Mouse (Mus musculus): Measurements from ENCODE around the gene Kdm4b. TPM values are rescaled to one million over a fixed set of nuclear protein-coding genes. Genes with fewer than 3 reads are reported as not detected.

The Kdm4b gene
- 75.1 and 80.4 TPM in 2 replicates for polyA plus RNA-seq (2016; fragmentation: Nextera tagmentation; extraction: Ambion mirVana)

DNA sequence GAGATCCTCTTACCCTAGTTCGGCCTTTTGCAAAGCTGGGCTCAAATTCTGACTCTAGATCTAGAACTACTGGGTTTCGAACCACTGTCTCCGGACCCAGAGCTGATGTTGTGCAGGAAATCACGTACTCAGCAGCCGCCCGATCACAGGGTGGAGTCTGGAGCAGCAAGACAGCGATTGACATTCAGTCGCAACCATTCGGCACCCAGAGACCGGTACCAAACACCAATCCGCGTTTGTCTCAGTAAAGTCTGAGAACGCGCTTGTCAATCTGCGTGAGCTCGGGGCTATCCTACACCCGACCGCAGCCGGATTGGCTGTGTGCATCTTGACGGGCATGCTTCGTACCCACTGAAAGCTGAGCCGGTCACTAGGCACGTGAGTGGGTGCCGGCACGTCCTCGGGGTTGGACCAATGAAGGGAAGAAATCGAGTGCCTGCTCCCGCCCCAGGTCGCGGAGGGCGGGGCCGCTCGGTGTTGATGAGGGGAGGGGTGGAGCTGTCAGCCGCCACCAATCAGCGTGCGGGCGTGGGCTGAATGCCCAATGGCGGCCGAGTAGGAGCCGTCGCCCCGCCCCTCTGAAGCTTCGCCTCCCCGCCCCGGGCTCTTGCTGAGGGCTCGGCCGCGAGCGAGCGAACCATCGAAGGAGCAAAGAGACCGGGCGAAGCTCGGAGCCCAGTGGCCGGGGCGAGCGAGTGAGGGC lies at the start of gene Kdm4b:
TSS of gene Kdm4b (plus strand) at position 613 of the 703 bp plus-strand sequence.
- Histone ChIP-seq H3K9ac (replicated peaks) (peak within 1 kb of the TSS; percentile 94), H3K27me3 (no peaks in the 10 kb centered on the region), H3K4me2 (replicated peaks) (peak within 1 kb of the TSS; percentile 70), H3K4me3 (peak within 1 kb of the TSS; percentile 90), H3K9me3 (no peaks in the 10 kb centered on the region), H3K36me3 (peaks cover 19% of the 10 kb centered on the region), H3K4me1 (peaks cover 38% of the 10 kb centered on the region), H3K27ac (replicated peaks) (peak within 1 kb of the TSS; percentile 95)
- peak; percentile 100 for ATAC-seq (ENCODE audit: low FRiP score, low read depth)
- under 1% methylated on average over 57 of the region's 57 CpGs for WGBS

DNA sequence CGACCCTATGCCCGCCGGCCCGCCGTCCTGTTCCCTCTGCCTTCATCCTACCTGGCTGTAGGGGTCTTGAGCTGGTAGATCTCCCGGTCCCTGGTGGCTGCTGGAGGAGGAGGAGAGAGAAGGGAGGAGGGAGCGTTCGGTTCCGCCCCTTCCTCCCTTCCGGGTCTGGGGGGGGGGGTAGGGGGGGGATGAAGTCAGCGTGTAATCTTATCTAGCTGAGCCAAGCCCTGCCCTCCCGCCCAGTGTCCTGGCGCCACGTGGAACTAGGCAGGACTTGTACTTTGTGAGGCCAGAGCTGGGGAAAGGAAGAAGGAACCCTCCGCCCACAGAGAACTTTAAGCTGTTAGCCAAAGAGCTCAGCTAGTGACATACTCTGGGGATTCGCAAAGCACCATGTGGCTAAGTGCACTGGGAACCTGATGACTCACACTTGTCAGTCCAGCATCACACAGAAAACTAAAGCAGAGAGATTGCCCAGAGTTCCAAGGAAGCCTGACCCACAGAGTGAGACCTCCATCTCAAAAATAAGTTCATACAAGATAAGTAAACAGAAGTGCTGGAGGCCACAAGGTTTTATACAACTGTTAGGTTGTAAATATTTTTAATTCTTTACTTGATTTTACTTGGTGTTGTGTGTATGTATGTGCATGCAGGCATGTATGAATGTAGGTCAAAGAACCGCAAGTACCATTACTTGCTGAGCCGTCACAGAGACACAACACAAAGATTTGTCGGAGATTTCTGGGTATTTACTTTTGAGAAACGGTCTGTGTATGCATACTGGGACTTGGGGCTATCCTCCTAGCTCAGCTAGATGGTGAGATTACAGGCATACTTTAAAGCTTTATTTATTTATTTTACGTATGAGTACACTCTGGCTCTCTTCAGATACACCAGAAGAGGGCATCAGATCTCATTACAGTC lies 49.0 kb upstream of the Kdm4b start, which contains the start of gene Ticam1:
TSS of gene Ticam1 (minus strand) at position 144 of the 924 bp plus-strand sequence.
- H3K9ac ChIP-seq (replicated peaks), result peak within 1 kb of the TSS; percentile 54
- H3K9me3 ChIP-seq, result no peaks in the 10 kb centered on the region
- H3K27me3 ChIP-seq, result no peaks in the 10 kb centered on the region
- peaks cover 4% of the 10 kb centered on the region; the same call in 1 of the 2 replicates for H3K36me3 ChIP-seq
- H3K4me2 ChIP-seq (replicated peaks), result peak within 1 kb of the TSS; percentile 64
- peak within 1 kb of the TSS; percentile 63 for H3K27ac ChIP-seq (replicated peaks)
- peaks cover 18% of the 10 kb centered on the region for H3K4me1 ChIP-seq
- 7% methylated on average over 19 of the region's 21 CpGs for WGBS
- peak within 1 kb of the TSS; percentile 44 for H3K4me3 ChIP-seq
- peak; percentile 87 for ATAC-seq (ENCODE audit: low FRiP score, low read depth)

DNA sequence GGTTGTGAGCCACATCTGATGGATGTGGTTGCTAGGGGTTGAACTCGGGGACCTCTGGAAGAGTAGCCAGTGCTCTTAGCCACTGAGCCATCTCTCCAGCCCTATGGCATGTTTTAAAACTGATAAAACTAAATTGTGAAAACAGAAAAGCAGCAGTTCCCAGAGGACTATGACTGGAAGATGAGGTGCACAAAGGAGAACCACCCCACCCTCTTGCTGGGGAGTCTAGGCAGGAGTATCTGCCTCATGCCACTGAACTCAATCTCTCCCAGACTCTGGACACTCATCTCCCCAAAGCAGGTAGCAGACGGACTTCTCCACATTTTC lies 48.3 kb upstream of the Kdm4b start:
- H3K9me3 ChIP-seq, result no peaks in the 10 kb centered on the region
- H3K4me3 ChIP-seq, result no peak overlapping the region
- H3K36me3 ChIP-seq, result peaks cover 4% of the 10 kb centered on the region; the same call in 1 of the 2 replicates
- WGBS, result 49% methylated on average over 2 of the region's 2 CpGs
- no peak overlapping the region for H3K27ac ChIP-seq (replicated peaks)
- peaks cover 18% of the 10 kb centered on the region for H3K4me1 ChIP-seq
- no peak overlapping the region for H3K9ac ChIP-seq (replicated peaks)
- H3K27me3 ChIP-seq, result no peaks in the 10 kb centered on the region
- H3K4me2 ChIP-seq (replicated peaks), result peak overlapping the region; percentile 64; the same call in 1 of the 2 replicates
- no peak for ATAC-seq (ENCODE audit: low FRiP score, low read depth)

DNA sequence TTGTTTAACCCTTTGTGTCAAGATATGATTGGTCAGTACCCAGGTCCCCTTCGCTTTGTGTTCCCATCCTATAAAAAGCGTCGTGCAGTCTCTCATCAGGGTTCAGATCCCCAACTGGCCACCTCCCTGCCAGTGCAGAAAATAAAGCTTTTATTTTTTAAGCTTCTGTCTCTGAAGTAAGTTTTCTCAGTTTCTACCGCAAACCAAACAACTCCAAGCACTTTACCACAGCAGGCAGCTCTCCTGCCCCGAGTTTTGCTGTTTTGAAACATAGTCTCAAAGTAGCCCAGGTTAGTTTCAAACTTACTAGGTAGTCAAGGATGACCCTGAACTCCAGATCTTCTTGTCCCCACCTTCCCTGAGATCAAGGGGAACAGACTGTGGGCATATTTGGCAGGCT lies 47.5 kb upstream of the Kdm4b start:
- no peak overlapping the region for H3K27ac ChIP-seq (replicated peaks)
- no peaks in the 10 kb centered on the region for H3K27me3 ChIP-seq
- no peak overlapping the region for H3K4me3 ChIP-seq
- H3K9ac ChIP-seq (replicated peaks), result no peak overlapping the region
- no peak overlapping the region for H3K4me2 ChIP-seq (replicated peaks)
- H3K4me1 ChIP-seq, result peaks cover 18% of the 10 kb centered on the region
- H3K9me3 ChIP-seq, result no peaks in the 10 kb centered on the region
- no peak for ATAC-seq (ENCODE audit: low FRiP score, low read depth)
- peaks cover 4% of the 10 kb centered on the region; the same call in 1 of the 2 replicates for H3K36me3 ChIP-seq
- 91% methylated on average over 5 of the region's 5 CpGs for WGBS

DNA sequence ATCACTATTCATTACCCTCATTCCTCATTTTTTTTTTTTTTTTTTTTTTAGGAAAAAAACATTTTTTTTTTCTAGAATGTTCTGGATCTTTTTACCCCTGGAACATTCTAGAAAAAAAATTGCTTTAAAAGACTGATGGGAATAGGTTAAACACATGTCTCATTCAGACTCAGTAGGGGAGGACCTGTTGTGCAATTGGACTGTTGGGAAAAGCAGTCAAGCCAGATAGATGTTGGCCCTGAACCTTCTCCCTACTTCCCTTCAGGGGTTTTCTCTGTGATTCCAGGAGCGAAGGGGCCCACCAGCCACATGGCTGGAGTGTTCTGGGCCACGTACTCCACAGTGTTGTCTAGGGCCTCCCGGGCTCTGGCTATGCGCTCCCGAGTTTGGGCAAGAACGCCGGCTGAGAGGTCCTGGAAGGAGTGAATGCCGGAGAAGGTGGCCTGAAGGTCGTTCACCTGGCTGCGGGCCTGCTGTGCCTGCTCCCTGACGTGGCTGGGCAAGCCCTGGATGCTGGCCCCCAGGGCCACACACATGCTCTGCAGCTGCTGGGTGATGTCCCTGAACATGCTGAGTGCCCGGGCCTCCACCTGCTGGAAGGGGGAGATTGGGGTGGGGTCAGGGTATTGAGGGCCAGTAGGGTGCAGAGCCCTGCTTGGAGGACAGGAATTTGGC lies 46.2 kb upstream of the Kdm4b start:
- H3K36me3 ChIP-seq, result peaks cover 9% of the 10 kb centered on the region; the same call in 1 of the 2 replicates
- no peak overlapping the region for H3K4me3 ChIP-seq
- H3K4me2 ChIP-seq (replicated peaks), result no peak overlapping the region
- no peaks in the 10 kb centered on the region for H3K27me3 ChIP-seq
- no peak overlapping the region for H3K9ac ChIP-seq (replicated peaks)
- 88% methylated on average over 12 of the region's 12 CpGs for WGBS
- ATAC-seq (ENCODE audit: low FRiP score, low read depth), result no peak
- no peaks in the 10 kb centered on the region for H3K9me3 ChIP-seq
- no peak overlapping the region for H3K27ac ChIP-seq (replicated peaks)
- H3K4me1 ChIP-seq, result peaks cover 18% of the 10 kb centered on the region

DNA sequence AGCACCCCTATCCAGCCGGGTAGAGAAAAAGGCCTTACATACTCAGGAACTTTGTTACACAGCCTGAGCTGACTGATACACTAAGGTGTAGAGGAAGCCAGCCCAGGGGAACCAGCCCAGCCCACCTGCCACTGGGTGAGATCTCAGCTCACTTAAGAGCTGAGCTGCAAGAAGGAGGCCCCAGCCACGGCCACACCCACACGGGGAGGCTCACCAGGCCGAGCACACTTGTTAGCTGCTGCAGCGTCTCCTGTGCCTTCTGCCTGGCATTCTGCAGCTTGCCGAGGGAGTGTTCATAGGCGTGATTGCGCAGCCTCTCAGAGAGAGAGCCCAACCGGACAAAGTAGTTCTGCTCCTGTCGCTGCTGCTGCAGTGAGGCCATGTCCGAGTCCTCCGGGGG lies 44.7 kb upstream of the Kdm4b start:
- peaks cover 15% of the 10 kb centered on the region for H3K4me1 ChIP-seq

DNA sequence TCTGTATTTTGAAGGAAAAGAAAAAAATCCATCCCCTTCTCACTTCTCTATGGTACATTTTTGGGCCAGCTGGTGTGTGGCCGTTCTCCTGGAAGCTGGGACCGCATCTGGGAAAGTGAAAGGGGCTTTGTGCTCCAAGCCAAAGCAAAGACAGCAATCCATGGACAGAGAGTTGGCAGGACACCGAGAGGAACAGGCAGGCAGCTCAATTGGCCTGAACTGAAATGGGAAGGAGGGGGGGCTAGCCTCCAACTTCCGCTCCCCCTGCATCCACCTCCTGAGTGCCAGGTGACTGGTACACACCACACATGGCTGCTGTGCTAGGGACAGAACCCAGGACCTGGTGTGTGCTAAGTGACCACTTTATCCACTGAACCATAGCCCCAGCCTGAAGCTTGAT lies 43.1 kb upstream of the Kdm4b start:
- WGBS, result 90% methylated on average over 4 of the region's 4 CpGs

More for the DNA sequence above, 44.7 kb upstream of the Kdm4b start:
- no peak for ATAC-seq (ENCODE audit: low FRiP score, low read depth)
- Histone ChIP-seq H3K27me3 (no peaks in the 10 kb centered on the region), H3K9me3 (no peaks in the 10 kb centered on the region), H3K4me3 (no peak overlapping the region), H3K9ac (replicated peaks) (no peak overlapping the region), H3K4me2 (replicated peaks) (no peak overlapping the region), H3K36me3 (peaks cover 15% of the 10 kb centered on the region), H3K27ac (replicated peaks) (no peak overlapping the region)
- 90% methylated on average over 12 of the region's 12 CpGs for WGBS

DNA sequence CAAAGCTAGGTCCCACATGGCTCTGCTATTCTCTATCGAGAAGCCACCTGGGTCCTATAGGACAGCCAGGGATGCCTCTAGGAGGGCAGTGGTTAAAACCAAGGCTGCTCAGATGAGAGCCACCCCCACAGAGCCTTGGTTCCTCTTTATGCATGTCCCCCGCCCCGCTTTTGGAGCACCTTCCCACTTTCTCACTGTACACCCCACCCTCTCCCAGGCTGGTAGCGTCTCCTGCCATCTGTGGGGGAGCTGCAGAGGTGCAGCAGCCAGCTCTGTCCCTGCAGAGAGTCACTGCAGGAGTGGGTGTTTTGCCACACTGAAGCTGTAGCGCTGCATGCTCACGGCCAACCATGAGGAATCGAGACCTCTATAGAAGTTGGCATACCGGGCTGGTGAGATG lies 42.5 kb upstream of the Kdm4b start:
- no peak for ATAC-seq (ENCODE audit: low FRiP score, low read depth)
- Histone ChIP-seq H3K36me3 (peaks cover 15% of the 10 kb centered on the region), H3K27me3 (no peaks in the 10 kb centered on the region), H3K27ac (replicated peaks) (no peak overlapping the region), H3K4me2 (replicated peaks) (no peak overlapping the region), H3K9ac (replicated peaks) (no peak overlapping the region), H3K4me1 (peaks cover 5% of the 10 kb centered on the region), H3K4me3 (no peak overlapping the region), H3K9me3 (no peaks in the 10 kb centered on the region)
- 94% methylated on average over 8 of the region's 8 CpGs for WGBS

More for the DNA sequence above, 43.1 kb upstream of the Kdm4b start:
- no peak overlapping the region for H3K4me2 ChIP-seq (replicated peaks)
- no peaks in the 10 kb centered on the region for H3K9me3 ChIP-seq
- no peak overlapping the region for H3K4me3 ChIP-seq
- H3K4me1 ChIP-seq, result peaks cover 2% of the 10 kb centered on the region
- peaks cover 15% of the 10 kb centered on the region for H3K36me3 ChIP-seq
- no peaks in the 10 kb centered on the region for H3K27me3 ChIP-seq
- H3K27ac ChIP-seq (replicated peaks), result no peak overlapping the region
- no peak overlapping the region for H3K9ac ChIP-seq (replicated peaks)
- ATAC-seq (ENCODE audit: low FRiP score, low read depth), result no peak

DNA sequence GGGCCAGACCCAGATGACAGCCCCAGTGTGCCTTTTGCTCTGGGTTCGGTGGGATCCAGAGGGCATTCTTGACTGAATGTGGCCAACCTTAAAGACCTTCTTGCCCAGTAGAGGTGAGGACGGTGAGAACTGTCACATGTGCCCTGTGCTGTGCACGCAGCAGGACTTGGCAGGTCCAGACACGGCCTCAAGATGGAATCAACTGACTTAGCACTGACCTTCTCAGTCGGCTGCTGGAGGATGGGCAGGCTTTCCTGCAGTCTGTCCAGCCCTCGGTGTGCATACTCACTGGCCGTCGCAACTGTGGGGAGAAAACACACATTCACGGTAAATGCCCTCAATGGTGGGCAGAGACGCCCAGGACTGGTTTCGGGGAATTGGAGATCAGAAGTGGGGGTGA lies 39.9 kb upstream of the Kdm4b start:
- no peaks in the 10 kb centered on the region for H3K27me3 ChIP-seq
- WGBS, result 94% methylated on average over 11 of the region's 11 CpGs
- H3K9ac ChIP-seq (replicated peaks), result no peak overlapping the region
- H3K36me3 ChIP-seq, result peaks cover 14% of the 10 kb centered on the region
- no peak overlapping the region for H3K27ac ChIP-seq (replicated peaks)
- no peak for ATAC-seq (ENCODE audit: low FRiP score, low read depth)
- H3K4me1 ChIP-seq, result peaks cover 28% of the 10 kb centered on the region
- no peak overlapping the region for H3K4me2 ChIP-seq (replicated peaks)
- H3K4me3 ChIP-seq, result no peak overlapping the region
- H3K9me3 ChIP-seq, result no peaks in the 10 kb centered on the region

DNA sequence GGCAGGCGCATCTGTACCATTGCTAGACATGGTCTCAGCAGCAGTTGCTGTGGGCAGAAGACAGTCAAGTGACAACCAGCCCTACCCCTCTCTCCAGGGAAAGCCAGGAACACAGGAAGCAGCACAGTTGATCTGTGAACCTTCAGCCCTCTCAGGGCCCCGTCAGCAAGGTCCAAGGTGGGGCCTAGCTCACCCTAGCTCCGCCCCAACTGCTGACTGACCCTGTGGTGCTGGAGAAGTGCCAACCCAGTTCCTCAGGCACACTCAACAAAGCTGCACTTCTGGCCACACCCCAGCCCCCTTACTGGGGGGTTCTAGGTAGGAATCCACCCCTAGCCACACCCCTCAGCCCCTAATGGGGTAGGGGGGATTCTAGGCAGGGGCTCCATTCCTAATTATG lies 38.0 kb upstream of the Kdm4b start:
- H3K27ac ChIP-seq (replicated peaks), result no peak overlapping the region
- H3K4me1 ChIP-seq, result peaks cover 35% of the 10 kb centered on the region
- no peak for ATAC-seq (ENCODE audit: low FRiP score, low read depth)
- no peak overlapping the region for H3K4me3 ChIP-seq
- no peak overlapping the region for H3K4me2 ChIP-seq (replicated peaks)
- no peak overlapping the region for H3K9ac ChIP-seq (replicated peaks)
- H3K27me3 ChIP-seq, result no peaks in the 10 kb centered on the region; the same call in 1 of the 2 replicates
- peaks cover 11% of the 10 kb centered on the region for H3K36me3 ChIP-seq
- H3K9me3 ChIP-seq, result no peaks in the 10 kb centered on the region
- 52% methylated on average over 3 of the region's 3 CpGs for WGBS

DNA sequence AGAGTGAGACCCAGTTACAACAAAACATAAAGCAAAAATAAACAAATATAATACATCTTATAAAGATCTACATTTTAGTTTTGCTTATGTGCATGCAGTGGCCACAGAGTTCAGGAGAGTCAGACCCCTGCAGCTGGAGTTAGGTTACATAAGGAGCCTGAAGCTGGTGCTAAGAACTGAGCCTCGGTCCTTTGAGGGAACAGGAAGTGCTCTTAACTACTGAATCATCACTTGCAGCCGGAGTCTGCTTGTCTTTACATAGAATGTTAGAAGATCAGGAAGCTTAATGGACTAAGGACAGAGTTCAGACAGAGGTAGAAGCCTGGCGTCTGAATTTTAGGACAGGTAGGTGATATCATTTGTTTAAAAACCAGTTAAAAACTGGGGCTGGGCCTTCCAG lies 37.0 kb upstream of the Kdm4b start:
- 0 out of 2 replicates have a peak overlapping the region, but pooled peaks have one; percentile 45 for H3K9ac ChIP-seq (replicated peaks)

More for the DNA sequence above, 37.0 kb upstream of the Kdm4b start:
- 34% methylated on average over 3 of the region's 3 CpGs for WGBS
- Histone ChIP-seq H3K4me2 (replicated peaks) (peak overlapping the region; percentile 54), H3K4me1 (peaks cover 35% of the 10 kb centered on the region), H3K27me3 (no peaks in the 10 kb centered on the region; the same call in 1 of the 2 replicates), H3K9me3 (no peaks in the 10 kb centered on the region), H3K4me3 (0 out of 2 replicates have a peak overlapping the region, but pooled peaks have one; percentile 43), H3K27ac (replicated peaks) (peak overlapping the region; percentile 73), H3K36me3 (peaks cover 10% of the 10 kb centered on the region)
- ATAC-seq (ENCODE audit: low FRiP score, low read depth), result no peak

Data from midbrain, embryonic 12.5 days (tissue).